Mouse (Mus musculus): ENCODE measurements around the gene Nos3. TPM values are rescaled to one million over a fixed set of nuclear protein-coding genes. Genes with fewer than 3 reads are reported as not detected.
A peak's percentile ranks its signal among the peaks of the same experiment; 100 is the strongest.

The Nos3 gene
- total and polyA plus RNA-seq, 3 experiments: 0.30 to 0.36 (median 0.31) TPM

- Histone ChIP-seq H3K9me3 (replicated peaks; ENCODE audit: low read length) (no peaks in the 10 kb centered on the region), H3K79me2 (replicated peaks; ENCODE audit: control insufficient read depth, extremely low read depth, insufficient read depth, poor library complexity, severe bottlenecking) (no peaks in the 10 kb centered on the region), H3K9ac (ENCODE audit: insufficient read depth, low read depth) (no peak overlapping the region; the same call in 1 of the 2 replicates), H3K27me3 (replicated peaks) (peaks cover 95% of the 10 kb centered on the region), H3K36me3 (replicated peaks in 1 of 2; ENCODE audit: control insufficient read depth in 1 of 2, insufficient read depth in 1 of 2, low read length in 1 of 2) (no peaks in the 10 kb centered on the region), H3K4me3 (replicated peaks in 1 of 3; ENCODE audit: low read depth in 2 of 3, low read length in 2 of 3, poor library complexity in 1 of 3) (peak overlapping the region in 2 of 3 experiments; percentile 30 to 52), H3K27ac (ENCODE audit: insufficient read depth, low read depth) (no peak overlapping the region), H3K4me2 (ENCODE audit: insufficient read depth, low read depth, poor library complexity, severe bottlenecking) (peak overlapping the region; percentile 65), H3K4me1 (ENCODE audit: control insufficient read depth in 1 of 2, insufficient read depth in 2 of 2) (peaks cover 26 to 34% of the 10 kb centered on the region in 2 experiments)
- dilution Hi-C loops (cut with MboI; ENCODE audit: extremely low pct_ligation_motif_present, extremely low pct_unique_long_range_greater_than_20kb, low sequenced_read_pairs): no loop called here
- in situ Hi-C loops (cut with MboI; ENCODE audit: low pct_ligation_motif_present, low pct_unique_long_range_greater_than_20kb, low sequenced_read_pairs): no loop called here
- DNase-seq (ENCODE audit: extremely low read depth): peak; percentile 64
- TF ChIP-seq POLR2A (IDR thresholded peaks at IDR 0.05; ENCODE audit: low read depth, low read length) (peak; percentile 51), ELF1 (IDR thresholded peaks at IDR 0.05; ENCODE audit: low read depth, low read length) (0 out of 2 replicates have a peak, but pooled peaks have one; percentile 35), NRF1 (IDR thresholded peaks at IDR 0.05; ENCODE audit: low read depth, low read length) (peak; percentile 82), BHLHE40 (IDR thresholded peaks at IDR 0.05; ENCODE audit: low read depth, low read length) (peak; percentile 59), MXI1 (IDR thresholded peaks at IDR 0.05; ENCODE audit: low read depth, low read length) (peak; percentile 36; the same call in 1 of the 2 replicates), USF2 (conservative IDR thresholded peaks at IDR 0.05; ENCODE audit: low read depth, low read length) (no peak)
These were observed 16.5 kb upstream of the Nos3 start for GRCm38 (mm10) chr5:24348128-24348527.

- TF ChIP-seq MXI1 (IDR thresholded peaks at IDR 0.05; ENCODE audit: low read depth, low read length): peak; percentile 23; the same call in 1 of the 2 replicates
- TF ChIP-seq BHLHE40 (IDR thresholded peaks at IDR 0.05; ENCODE audit: low read depth, low read length): no peak; the same call in 1 of the 2 replicates
- TF ChIP-seq SMC3 (IDR thresholded peaks at IDR 0.05; ENCODE audit: low read depth, low read length): no peak
- no peaks in the 10 kb centered on the region for H3K36me3 ChIP-seq (replicated peaks in 1 of 2; ENCODE audit: control insufficient read depth in 1 of 2, insufficient read depth in 1 of 2, low read length in 1 of 2)
- H3K4me3 ChIP-seq (replicated peaks in 1 of 3; ENCODE audit: low read depth in 2 of 3, low read length in 2 of 3, poor library complexity in 1 of 3): peak overlapping the region in 2 of 3 experiments; percentile 30 to 52
- peaks cover 95% of the 10 kb centered on the region for H3K27me3 ChIP-seq (replicated peaks)
- H3K4me1 ChIP-seq (ENCODE audit: control insufficient read depth in 1 of 2, insufficient read depth in 2 of 2): peaks cover 29 to 34% of the 10 kb centered on the region in 2 experiments
- DNase-seq (ENCODE audit: extremely low read depth): no peak
- dilution Hi-C loops (cut with MboI; ENCODE audit: extremely low pct_ligation_motif_present, extremely low pct_unique_long_range_greater_than_20kb, low sequenced_read_pairs) (no loop called here), in situ Hi-C loops (cut with MboI; ENCODE audit: low pct_ligation_motif_present, low pct_unique_long_range_greater_than_20kb, low sequenced_read_pairs) (no loop called here)
- H3K79me2 ChIP-seq (replicated peaks; ENCODE audit: control insufficient read depth, extremely low read depth, insufficient read depth, poor library complexity, severe bottlenecking): no peaks in the 10 kb centered on the region
- no peak overlapping the region for H3K27ac ChIP-seq (ENCODE audit: insufficient read depth, low read depth)
- no peaks in the 10 kb centered on the region for H3K9me3 ChIP-seq (replicated peaks; ENCODE audit: low read length)
- no peak overlapping the region; the same call in 1 of the 2 replicates for H3K9ac ChIP-seq (ENCODE audit: insufficient read depth, low read depth)
- peak overlapping the region; percentile 65 for H3K4me2 ChIP-seq (ENCODE audit: insufficient read depth, low read depth, poor library complexity, severe bottlenecking)
These were observed 16.1 kb upstream of the Nos3 start for GRCm38 (mm10) chr5:24348546-24348945.

- no peak overlapping the region for H3K4me2 ChIP-seq (ENCODE audit: insufficient read depth, low read depth, poor library complexity, severe bottlenecking)
These were observed 14.5 kb upstream of the Nos3 start for GRCm38 (mm10) chr5:24350073-24350472.

More at GRCm38 (mm10) chr5:24350073-24350472, 14.5 kb upstream of the Nos3 start:
- no peak overlapping the region for H3K9ac ChIP-seq (ENCODE audit: insufficient read depth, low read depth)
- peaks cover 95% of the 10 kb centered on the region for H3K27me3 ChIP-seq (replicated peaks)
- TF ChIP-seq TCF12 (IDR thresholded peaks at IDR 0.05; ENCODE audit: low read depth, low read length) (no peak), USF1 (IDR thresholded peaks at IDR 0.05; ENCODE audit: low read depth, low read length) (no peak), BHLHE40 (IDR thresholded peaks at IDR 0.05; ENCODE audit: low read depth, low read length) (no peak), ELF1 (IDR thresholded peaks at IDR 0.05; ENCODE audit: low read depth, low read length) (no peak), RCOR1 (conservative IDR thresholded peaks at IDR 0.05; ENCODE audit: low read depth, low read length) (no peak), CHD2 (IDR thresholded peaks at IDR 0.05; ENCODE audit: low read length) (no peak), SIN3A (IDR thresholded peaks at IDR 0.05; ENCODE audit: low read length) (no peak), UBTF (IDR thresholded peaks at IDR 0.05; ENCODE audit: low read depth, low read length) (no peak), SMC3 (IDR thresholded peaks at IDR 0.05; ENCODE audit: low read depth, low read length) (no peak), MYC (IDR thresholded peaks at IDR 0.05; ENCODE audit: low read depth, low read length) (no peak), E2F4 (IDR thresholded peaks at IDR 0.05; ENCODE audit: insufficient replicate concordance, low read depth, low read length) (no peak), USF2 (conservative IDR thresholded peaks at IDR 0.05; ENCODE audit: low read depth, low read length) (no peak)
- H3K79me2 ChIP-seq (replicated peaks; ENCODE audit: control insufficient read depth, extremely low read depth, insufficient read depth, poor library complexity, severe bottlenecking): no peaks in the 10 kb centered on the region
- peaks cover 27 to 29% of the 10 kb centered on the region in 2 experiments for H3K4me1 ChIP-seq (ENCODE audit: control insufficient read depth in 1 of 2, insufficient read depth in 2 of 2)
- H3K36me3 ChIP-seq (replicated peaks in 1 of 2; ENCODE audit: control insufficient read depth in 1 of 2, insufficient read depth in 1 of 2, low read length in 1 of 2): no peaks in the 10 kb centered on the region
- dilution Hi-C loops (cut with MboI; ENCODE audit: extremely low pct_ligation_motif_present, extremely low pct_unique_long_range_greater_than_20kb, low sequenced_read_pairs): no loop called here
- no peak overlapping the region for H3K4me3 ChIP-seq (replicated peaks in 1 of 3; ENCODE audit: low read depth in 2 of 3, low read length in 2 of 3, poor library complexity in 1 of 3)
- H3K9me3 ChIP-seq (replicated peaks; ENCODE audit: low read length): no peaks in the 10 kb centered on the region
- in situ Hi-C loops (cut with MboI; ENCODE audit: low pct_ligation_motif_present, low pct_unique_long_range_greater_than_20kb, low sequenced_read_pairs): no loop called here
- no peak overlapping the region for H3K27ac ChIP-seq (ENCODE audit: insufficient read depth, low read depth)
- no peak for DNase-seq (ENCODE audit: extremely low read depth)

All from CH12.LX (cell line).